Mouse (Mus musculus) adrenal gland, postnatal 10 days (tissue): ENCODE results near the gene Defb19. TPM values are rescaled to one million over a fixed set of nuclear protein-coding genes. Genes with fewer than 3 reads are reported as not detected.

ENCODE experiments used
- DNase-seq: peaks from one replicate; pipeline ENCODE4 v3.0.0; 2021; ENCODE audit warnings: mixed read lengths
- total RNA-seq, 2 experiments: library from RNA; stranded (reverse); gene quantifications; 2 replicates each; pipeline ENCODE4 v1.2.3; 2021

The Defb19 gene
- total RNA-seq, 2 experiments from 2014 or later: 1.5 to 2.2 TPM

GRCm38 (mm10) chr2:152586926-152587560, 6.9 kb upstream of the Defb19 start:
- DNase-seq: peak; percentile 51

GRCm38 (mm10) chr2:152580612-152581011, 500 bp upstream of the Defb19 start:
- no peak for DNase-seq

GRCm38 (mm10) chr2:152573484-152573883, 6.6 kb downstream of the Defb19 start:
- no peak for DNase-seq

DNA sequence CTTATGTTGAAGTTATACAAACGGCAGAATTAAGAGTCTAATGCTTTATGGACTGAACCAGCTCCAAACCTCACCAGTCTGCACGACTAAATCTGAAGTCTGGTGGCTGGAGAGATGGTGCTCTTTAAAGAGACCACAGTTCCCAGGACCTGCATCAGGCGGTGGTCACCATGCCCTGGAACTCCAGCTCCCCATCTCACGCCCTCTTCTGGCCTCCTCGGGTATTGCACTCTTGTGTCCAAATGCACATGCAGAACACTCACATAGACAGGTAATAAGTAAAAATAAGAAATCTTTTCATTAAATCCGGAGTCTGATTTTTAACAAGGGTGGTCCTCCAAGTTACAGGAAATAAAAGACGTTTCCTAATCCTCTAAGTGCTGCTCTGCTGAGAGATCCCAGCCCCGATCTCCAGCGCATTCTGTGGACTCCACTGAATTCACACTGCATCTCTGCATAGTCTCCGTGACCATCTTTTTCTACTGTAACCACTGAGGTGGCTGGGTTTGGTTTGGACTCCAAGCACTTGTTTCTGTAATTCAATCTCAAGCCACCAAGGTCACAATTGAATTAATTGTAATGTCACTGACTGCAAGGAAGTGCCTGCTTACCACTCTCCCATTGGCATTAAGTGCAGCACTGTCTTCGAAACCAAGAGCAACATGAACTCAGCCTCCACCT, 7.9 kb downstream of the Defb19 start, which contains the start of gene Defb21:
Defb21 (plus strand) TSS at position 631 of the 681 bp plus-strand sequence.
- peak; percentile 24 for DNase-seq

GRCm38 (mm10) chr2:152570313-152570712, 9.8 kb downstream of the Defb19 start:
- DNase-seq: no peak

GRCm38 (mm10) chr2:152569881-152570280, 10.2 kb downstream of the Defb19 start:
- no peak for DNase-seq

GRCm38 (mm10) chr2:152569038-152569437, 11.1 kb downstream of the Defb19 start, which contains the start of gene Gm17416:
TSS of gene Gm17416 (plus strand) at chr2:152569338.
- no peak for DNase-seq

DNA sequence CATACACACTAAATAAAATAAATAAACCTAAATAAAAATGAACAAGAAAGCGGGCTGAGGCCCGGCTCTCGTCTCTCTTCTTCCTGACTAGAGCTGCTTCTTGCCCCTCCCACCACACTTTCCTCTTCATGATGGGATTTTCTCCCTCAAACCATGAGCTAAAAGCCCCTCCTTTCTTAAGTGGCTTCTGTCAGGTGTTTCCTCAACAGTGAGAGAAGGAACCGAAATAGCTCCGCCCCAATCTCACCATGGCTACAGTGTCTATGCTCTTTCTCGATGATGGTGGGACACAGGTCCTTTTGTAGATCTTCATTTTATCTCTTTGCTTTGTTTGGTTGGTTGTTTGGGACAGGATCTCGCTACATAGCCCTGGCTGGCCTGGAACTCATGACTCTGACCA, 23.5 kb downstream of the Defb19 start:
- DNase-seq: no peak

DNA sequence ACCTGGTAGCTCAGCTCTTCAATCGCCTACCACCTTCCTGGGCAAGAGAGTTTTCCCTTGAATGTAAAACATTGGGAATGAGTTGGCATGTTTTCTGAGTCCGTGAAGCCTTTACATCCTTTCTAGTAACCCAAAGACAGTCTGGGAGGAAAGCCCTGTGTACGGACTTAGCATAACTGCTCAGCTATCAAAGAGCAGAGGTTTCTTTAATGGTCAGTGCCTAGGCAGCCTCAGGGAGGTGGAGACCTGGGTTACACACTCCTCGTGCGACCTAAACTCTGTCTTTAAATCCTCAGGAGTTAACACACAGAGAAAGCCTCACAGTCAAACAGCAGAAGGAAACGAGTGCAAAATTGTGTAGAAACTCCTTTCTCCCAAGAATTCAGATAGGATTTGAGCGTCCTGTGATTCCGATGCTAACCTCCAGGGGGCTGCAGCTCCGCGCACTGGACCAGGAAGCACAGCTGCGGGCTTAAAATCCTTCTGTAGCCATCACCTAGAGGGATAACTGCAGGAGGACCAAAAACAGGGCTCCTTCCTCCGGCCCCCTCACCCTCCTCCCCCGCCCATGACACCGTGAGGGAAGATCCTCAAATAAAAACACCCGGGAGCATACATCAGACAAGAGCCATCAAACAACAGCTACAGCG, 26.2 kb downstream of the Defb19 start:
- peak; percentile 81 for DNase-seq

DNA sequence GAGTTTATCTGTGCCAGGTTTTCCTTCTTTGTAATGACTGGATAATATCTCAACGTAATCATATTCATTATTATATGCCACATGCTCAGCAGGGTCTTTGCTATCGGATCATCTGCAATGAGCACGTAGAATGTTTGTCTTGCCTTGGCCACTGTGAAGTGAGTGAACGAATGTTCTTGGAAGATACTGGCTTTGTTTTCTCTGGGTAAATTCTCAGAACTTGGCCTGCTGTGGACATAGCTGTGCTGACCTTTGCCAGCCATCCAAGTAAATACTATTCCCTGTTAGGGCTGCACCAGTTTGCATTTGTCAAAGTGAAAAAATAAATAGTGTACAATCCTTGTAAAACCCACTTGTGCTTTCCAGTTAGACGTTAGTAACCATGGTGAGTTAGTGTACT, 32.0 kb downstream of the Defb19 start:
- DNase-seq: no peak

GRCm38 (mm10) chr2:152544691-152545090, 35.4 kb downstream of the Defb19 start:
- peak; percentile 62 for DNase-seq

DNA sequence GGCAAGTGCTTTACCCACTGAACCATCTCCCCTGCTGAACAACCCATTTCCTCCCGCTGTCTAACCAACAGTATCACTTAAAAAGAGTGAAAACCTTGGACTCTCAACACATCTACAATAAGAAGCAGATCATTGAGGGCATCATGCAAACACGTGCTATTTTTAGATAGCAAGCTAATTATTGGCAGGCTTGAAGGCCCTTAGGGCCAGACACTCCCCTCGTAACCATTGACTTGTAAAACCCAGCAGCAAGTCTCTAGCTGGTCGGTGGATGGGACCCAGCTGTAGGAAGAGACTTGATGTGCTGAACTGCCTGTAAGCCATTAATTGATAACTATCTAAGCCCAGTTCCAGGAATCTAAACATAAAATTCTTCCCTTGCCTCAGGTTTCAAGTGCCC, 36.6 kb downstream of the Defb19 start:
- no peak for DNase-seq

GRCm38 (mm10) chr2:152542897-152543296, 37.2 kb downstream of the Defb19 start:
- no peak for DNase-seq

- no peak for DNase-seq
Measured at GRCm38 (mm10) chr2:152541979-152542378, 38.1 kb downstream of the Defb19 start.

- no peak for DNase-seq
Measured at GRCm38 (mm10) chr2:152539944-152540710, 40.0 kb downstream of the Defb19 start, which contains the start of gene Defb29. TSS of gene Defb29 (minus strand) at chr2:152540098.

Other genes starting within 250 kb of the Defb19 start
- 100 to 1,000 TPM in 1 of 2 experiments, 10 to 100 TPM in 1; 92.9 to 124 TPM for gene Rbck1, start 247.7 kb downstream of the Defb19 start, total RNA-seq
- gene Trib3, start 236.3 kb downstream of the Defb19 start, total RNA-seq: 1 to 10 TPM; 4.6 to 6.8 TPM
- 1 to 10 TPM; 1.8 to 2.8 TPM for gene Nrsn2, start 203.7 kb downstream of the Defb19 start, total RNA-seq
- gene Sox12, start 182.2 kb downstream of the Defb19 start, total RNA-seq: 10 to 100 TPM; 15.7 to 22.7 TPM
- 10 to 100 TPM in 1 of 2 experiments, 1 to 10 TPM in 1; 9.4 to 11.1 TPM for gene Zcchc3, start 165.3 kb downstream of the Defb19 start, total RNA-seq
- under 1 TPM; 0.42 to 0.79 TPM for gene 6820408C15Rik, start 164.7 kb downstream of the Defb19 start, total RNA-seq
- gene Defb23, start 115.7 kb downstream of the Defb19 start, total RNA-seq: not detected
- not detected for gene Defb20, start 103.2 kb downstream of the Defb19 start, total RNA-seq
- not detected for gene Defb22, start 90.2 kb downstream of the Defb19 start, total RNA-seq
- gene Defb26, start 68.6 kb downstream of the Defb19 start, total RNA-seq: not detected
- not detected for gene Defb28, start 62.1 kb downstream of the Defb19 start, total RNA-seq
- not detected for gene Defb29, start 40.2 kb downstream of the Defb19 start, total RNA-seq
- not detected for gene Gm17416, start 11.0 kb downstream of the Defb19 start, total RNA-seq
- not detected for gene Defb21, start 7.6 kb downstream of the Defb19 start, total RNA-seq
- gene Defb45, start 19.1 kb upstream of the Defb19 start, total RNA-seq: not detected
- under 1 TPM in 1 of 2 experiments, not detected in 1; 0.73 TPM for gene Defb36, start 24.0 kb upstream of the Defb19 start, total RNA-seq
- not detected for gene Defb25, start 42.7 kb upstream of the Defb19 start, total RNA-seq
- gene Rem1, start 46.6 kb upstream of the Defb19 start, total RNA-seq: 10 to 100 TPM in 1 of 2 experiments, 1 to 10 TPM in 1; 7.2 to 10.1 TPM
- gene H13, start 89.1 kb upstream of the Defb19 start, total RNA-seq: 100 to 1,000 TPM; 105 to 125 TPM
- 10 to 100 TPM; 24.5 to 26.7 TPM for gene Mcts2, start 106.7 kb upstream of the Defb19 start, total RNA-seq
- gene Id1, start 155.9 kb upstream of the Defb19 start, total RNA-seq: 100 to 1,000 TPM; 112 to 182 TPM
- 1 to 10 TPM; 8.0 to 8.3 TPM for gene Cox4i2, start 173.9 kb upstream of the Defb19 start, total RNA-seq